Mouse (Mus musculus) gastrocnemius, adult 2 months (tissue): ENCODE results near the gene Tpgs1. TPM values are rescaled to one million over a fixed set of nuclear protein-coding genes. Genes with fewer than 3 reads are reported as not detected.

Experiments used
- DNase-seq: peaks from one replicate; pipeline ENCODE4 v3.0.0; 2022
- H3K27ac ChIP-seq: fragments of 200-600 bp; 2 replicates; pipeline ENCODE4 v1.8.1; 2022; ENCODE audit warnings: mild to moderate bottlenecking
- H3K4me3 ChIP-seq: fragments of 200-600 bp; 2 replicates; pipeline ENCODE4 v1.8.1; 2022; ENCODE audit warnings: mild to moderate bottlenecking, moderate library complexity
- CTCF ChIP-seq: fragments of 200-600 bp; IDR thresholded peaks from 2 replicates; pipeline ENCODE4 v1.8.1; 2022; ENCODE audit warnings: antibody characterized with exemption, mild to moderate bottlenecking, moderate library complexity
- intact Hi-C: fragments of 180-260 bp; cut with DNase I; formaldehyde crosslinking; loops from one replicate; pipeline ENCODE4 v1.15.1; 2025
- total RNA-seq, 2 experiments: library from RNA; stranded (reverse); gene quantifications; 2 replicates each; pipeline ENCODE4 v1.2.3; 2021

The Tpgs1 gene
- total RNA-seq, 2 experiments from 2014 or later: 18.4 to 19.2 TPM

DNA sequence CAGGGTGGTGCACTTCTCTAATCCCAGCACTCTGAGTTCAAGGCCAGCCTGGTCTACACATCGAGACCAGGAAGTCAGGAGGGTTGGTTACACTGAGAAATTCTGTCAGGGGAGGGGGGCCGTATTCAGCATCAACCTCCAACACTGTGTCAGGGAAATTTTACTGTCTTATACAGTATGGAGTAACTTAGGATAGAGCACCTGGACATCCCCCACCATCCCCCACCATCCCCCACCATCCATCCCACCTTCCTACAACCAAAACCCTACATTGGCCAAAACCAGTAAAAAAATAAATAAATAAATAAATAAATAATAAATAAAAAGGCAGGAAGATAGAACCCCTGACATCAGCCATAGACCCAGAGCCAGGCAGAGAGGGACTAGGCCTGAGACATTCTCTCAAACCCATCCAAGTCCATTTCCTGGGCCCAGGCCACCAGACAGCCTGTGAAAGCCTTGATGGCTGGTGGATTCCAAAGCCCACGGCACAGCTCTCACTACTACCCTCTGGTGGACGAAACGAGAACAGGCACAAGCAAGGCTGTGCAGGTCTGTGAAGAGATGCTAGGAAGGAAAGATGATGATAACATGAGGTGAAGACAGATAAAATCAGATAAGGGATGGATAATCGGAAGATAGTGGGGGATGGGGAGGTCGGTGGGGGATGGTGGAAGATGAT, 20.0 kb upstream of the Tpgs1 start:
- Histone ChIP-seq H3K27ac (no peak overlapping the region), H3K4me3 (no peak overlapping the region)
- peak; percentile 83 for DNase-seq
- intact Hi-C loops: loop anchor here (1.0 to 5.0 kb wide), 2 partner anchors 37 to 53 kb away; partner anchors contain the start of gene C2cd4c
- TF ChIP-seq CTCF: peak; percentile 90

DNA sequence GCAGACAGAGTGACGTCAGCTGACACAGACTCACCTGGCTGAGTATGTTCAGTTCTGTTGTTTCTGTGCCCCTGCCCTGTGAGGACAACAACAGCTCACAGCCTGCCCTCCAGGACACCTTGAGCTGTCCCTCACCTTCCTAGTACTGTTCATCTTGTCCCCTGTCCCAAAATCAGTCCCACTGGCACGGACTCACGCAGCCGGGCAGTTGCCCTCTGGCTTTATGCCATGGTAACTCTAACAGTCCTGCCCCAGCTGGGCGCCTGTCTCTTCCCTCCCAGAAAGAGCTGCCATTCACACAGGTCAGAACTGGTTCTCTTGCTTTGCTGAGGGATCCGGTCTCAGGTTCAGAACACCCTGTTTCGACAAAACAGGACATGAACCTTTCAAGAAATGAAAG, 16.4 kb upstream of the Tpgs1 start:
- no peak overlapping the region for H3K4me3 ChIP-seq
- DNase-seq: peak; percentile 75
- intact Hi-C loops: no loop called here
- H3K27ac ChIP-seq: peak overlapping the region; percentile 73
- no peak for TF ChIP-seq CTCF

DNA sequence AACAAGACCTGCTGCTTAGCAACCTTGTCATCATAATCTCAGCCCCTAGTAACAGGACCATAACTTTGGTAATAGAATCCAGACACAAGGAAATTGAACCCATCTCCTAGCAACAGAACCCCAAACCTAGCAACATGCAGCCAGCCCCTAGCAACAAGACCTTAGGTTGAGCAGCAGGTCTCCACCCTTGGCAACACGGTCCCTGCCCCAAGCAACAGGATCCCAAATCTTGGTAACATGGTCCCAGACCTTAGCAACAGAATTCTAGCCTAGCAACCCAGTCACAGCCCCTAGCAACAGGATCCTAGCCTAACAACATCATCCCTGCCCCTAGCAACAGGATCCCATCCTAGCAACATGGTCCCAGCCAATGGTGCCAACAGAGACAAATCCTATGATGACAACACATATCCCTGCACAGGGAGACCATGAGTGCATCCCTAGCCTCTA, 14.2 kb upstream of the Tpgs1 start:
- intact Hi-C loops: no loop called here
- H3K27ac ChIP-seq: no peak overlapping the region
- no peak for DNase-seq
- no peak overlapping the region for H3K4me3 ChIP-seq
- TF ChIP-seq CTCF: no peak

DNA sequence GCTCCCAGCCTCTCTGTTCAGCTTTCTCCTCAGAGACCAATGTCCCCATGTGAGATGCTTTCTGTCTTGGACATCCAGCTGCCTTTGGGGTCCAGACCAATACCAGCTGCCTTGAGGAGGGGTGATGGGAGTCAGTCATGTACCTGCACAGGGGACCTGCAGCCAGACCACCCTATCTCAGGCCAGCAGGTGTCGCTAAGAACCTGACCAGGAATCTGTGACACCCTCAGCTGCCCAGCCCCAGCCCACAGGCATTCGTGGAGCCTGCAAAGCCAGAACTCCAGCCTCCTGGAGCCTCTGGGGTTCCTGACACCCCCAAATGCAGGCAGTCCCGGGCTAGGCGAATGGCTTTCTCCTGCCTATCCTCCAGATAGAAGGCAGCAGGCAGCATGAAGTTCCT, 10.3 kb upstream of the Tpgs1 start:
- no peak for DNase-seq
- intact Hi-C loops: no loop called here
- Histone ChIP-seq H3K4me3 (no peak overlapping the region), H3K27ac (no peak overlapping the region)
- peak; percentile 20; the same call in 1 of the 2 replicates for TF ChIP-seq CTCF

DNA sequence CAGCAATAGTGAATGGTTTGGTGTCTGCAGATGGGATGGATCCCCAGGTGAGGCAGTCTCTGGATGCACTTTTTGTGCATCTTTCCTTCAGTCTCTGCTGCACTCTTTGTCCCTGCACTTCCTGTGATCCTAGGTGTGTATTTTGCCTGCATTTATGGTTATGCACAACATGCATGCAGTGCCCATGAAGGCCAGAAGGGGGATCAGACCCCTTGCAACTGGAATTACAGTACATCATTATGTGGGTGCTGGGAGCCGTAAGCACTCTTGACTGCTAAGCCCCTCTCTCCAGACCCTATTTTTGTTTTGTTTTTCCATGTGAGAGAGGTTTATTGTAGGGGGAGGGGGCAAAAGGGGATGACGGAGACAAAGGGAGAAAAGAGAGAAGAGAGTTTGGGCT, 8.9 kb upstream of the Tpgs1 start:
- intact Hi-C loops: no loop called here
- TF ChIP-seq CTCF: peak; percentile 24; the same call in 1 of the 2 replicates

DNA sequence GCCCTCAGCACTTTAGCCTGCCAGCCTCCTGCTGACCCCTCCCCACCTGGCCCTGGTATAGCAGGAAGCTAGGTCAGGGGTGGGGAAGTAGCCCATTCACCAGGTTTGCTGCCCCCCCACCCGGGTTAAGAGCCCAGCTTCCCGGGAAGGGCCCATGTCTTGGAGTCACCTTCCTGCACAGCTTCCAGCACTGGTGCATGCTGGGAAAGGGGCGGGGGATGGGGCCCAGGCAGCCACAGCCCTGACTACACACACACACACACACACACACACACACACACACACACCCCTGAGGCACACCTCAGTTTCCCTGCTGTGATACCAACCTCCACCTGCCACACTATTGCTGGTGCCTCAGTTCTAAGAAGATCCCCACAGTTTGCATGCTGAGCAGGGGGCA, 7.3 kb upstream of the Tpgs1 start:
- no peak for DNase-seq
- TF ChIP-seq CTCF: no peak
- intact Hi-C loops: no loop called here
- Histone ChIP-seq H3K27ac (no peak overlapping the region), H3K4me3 (no peak overlapping the region)

More for the DNA sequence above, 8.9 kb upstream of the Tpgs1 start:
- H3K27ac ChIP-seq: no peak overlapping the region
- no peak overlapping the region for H3K4me3 ChIP-seq
- DNase-seq: no peak

DNA sequence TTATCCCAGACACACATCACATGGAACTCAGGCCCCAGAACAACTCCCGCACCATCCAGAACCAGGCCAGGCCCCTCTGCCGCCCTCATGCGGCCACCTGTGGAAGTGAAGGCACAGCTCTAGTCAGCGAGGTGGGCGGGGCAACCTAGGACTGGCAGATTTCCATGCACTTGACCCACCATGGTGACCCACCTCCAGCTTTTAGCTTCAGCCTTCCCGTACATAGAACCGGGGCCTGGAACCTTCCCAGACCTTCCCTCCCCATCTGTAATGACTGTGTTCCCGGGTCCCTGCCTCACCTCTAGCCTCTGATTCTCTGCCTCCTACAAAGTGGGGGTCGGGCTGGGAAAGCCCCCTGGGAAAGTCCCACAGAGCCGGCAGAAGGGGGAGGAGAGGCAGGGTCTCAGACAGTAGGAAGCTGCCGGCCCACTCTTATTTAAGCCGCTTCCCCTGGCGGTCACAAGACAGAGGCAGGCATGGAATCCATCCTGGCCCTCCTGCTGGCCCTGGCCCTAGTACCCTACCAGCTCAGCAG, 5.0 kb upstream of the Tpgs1 start, which contains the start of gene Madcam1:
TSS of gene Madcam1 (plus strand) at position 429 of the 535 bp plus-strand sequence.
- intact Hi-C loops: loop anchor here (1.0 kb wide), 1 partner anchor 69 kb away; no protein-coding TSS in a partner anchor
- peak; percentile 93 for TF ChIP-seq CTCF
- no peak within 1 kb of the TSS for H3K27ac ChIP-seq
- H3K4me3 ChIP-seq: no peak within 1 kb of the TSS
- DNase-seq: peak; percentile 79

DNA sequence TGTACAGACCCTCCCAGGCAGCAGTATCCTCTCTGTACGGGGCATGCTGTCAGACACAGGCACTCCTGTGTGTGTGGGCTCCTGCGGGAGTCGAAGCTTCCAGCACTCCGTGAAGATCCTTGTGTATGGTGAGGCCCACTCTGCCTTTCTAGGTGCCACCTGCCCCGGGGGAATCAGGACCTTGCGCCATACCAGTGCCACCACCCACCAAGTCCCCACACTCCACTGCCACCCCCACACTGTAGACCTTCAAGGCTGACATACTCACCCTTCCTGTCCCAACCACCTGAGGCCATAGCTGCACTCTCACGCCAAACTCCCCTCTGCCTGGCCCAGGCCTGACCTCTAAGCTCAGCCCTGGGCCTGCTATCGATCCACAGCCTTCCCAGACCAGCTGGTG, 4.1 kb upstream of the Tpgs1 start:
- no peak for TF ChIP-seq CTCF
- intact Hi-C loops: no loop called here
- H3K4me3 ChIP-seq: no peak overlapping the region
- no peak for DNase-seq
- no peak overlapping the region for H3K27ac ChIP-seq

DNA sequence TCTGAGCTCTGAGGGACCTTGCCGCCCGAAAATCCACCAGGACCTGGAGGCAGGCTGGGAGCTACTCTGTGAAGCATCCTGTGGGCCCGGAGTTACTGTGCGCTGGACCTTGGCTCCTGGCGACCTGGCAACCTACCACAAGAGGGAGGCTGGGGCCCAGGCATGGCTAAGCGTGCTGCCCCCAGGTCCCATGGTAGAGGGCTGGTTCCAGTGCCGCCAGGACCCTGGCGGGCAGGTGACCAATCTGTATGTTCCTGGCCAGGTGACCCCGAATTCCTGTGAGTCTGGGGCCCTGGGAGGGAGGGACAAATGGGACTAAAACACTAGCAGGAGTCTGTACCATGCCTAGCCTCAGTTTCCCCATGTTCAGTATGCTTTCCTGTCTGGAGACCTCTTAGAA, 2.7 kb upstream of the Tpgs1 start:
- DNase-seq: no peak
- Histone ChIP-seq H3K4me3 (no peak overlapping the region), H3K27ac (no peak overlapping the region)
- intact Hi-C loops: no loop called here
- TF ChIP-seq CTCF: no peak

DNA sequence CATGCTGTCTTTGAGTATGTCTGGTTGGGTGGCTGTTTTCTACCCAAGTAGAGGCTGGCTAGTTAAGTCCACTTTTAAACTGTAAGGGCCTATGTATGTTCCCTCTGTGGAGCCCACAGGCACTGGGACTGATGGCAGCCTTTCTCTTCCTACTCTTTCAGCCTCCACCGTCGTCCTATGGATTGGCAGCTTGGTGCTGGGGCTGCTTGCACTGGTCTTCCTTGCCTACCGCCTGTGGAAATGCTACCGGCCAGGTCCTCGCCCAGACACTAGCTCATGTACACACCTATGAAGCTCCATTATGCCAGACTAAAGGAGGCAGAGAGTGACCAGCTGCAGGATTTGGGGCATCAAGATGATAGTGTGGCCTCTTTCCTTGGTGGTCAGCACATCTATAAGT, 1.1 kb upstream of the Tpgs1 start:
- no peak for TF ChIP-seq CTCF
- DNase-seq: no peak
- H3K27ac ChIP-seq: no peak overlapping the region
- no peak overlapping the region for H3K4me3 ChIP-seq
- intact Hi-C loops: loop anchor here (2.0 kb wide), 1 partner anchor 73 kb away; no protein-coding TSS in a partner anchor

DNA sequence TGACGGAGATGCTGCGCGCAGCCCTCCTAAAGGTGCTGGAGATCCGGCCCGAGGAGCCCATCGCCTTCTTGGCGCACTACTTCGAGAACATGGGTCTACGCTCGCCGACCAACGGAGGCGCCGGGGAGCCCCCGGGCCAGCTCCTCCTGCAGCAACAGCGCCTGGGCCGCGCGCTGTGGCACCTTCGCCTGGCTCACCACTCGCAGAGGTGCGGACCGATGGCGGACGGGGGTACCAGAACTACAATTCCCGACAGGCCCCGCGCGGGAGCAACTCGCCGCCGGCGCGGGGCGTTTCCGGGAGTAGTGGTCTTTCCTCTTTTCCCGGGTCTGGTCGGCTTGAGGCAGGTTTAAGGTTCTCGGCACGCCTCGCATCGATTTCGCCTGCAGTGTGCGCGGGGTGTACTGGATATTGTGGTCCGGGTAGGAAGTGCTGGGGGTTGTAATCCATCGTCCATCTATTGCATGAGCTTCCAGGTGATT, 448 bp downstream of the Tpgs1 start:
- DNase-seq: peak; percentile 83
- intact Hi-C loops: loop anchor here (2.0 kb wide), 1 partner anchor 75 kb away; no protein-coding TSS in a partner anchor
- Histone ChIP-seq H3K4me3 (peak overlapping the region; percentile 86), H3K27ac (peak overlapping the region; percentile 93)
- no peak for TF ChIP-seq CTCF

DNA sequence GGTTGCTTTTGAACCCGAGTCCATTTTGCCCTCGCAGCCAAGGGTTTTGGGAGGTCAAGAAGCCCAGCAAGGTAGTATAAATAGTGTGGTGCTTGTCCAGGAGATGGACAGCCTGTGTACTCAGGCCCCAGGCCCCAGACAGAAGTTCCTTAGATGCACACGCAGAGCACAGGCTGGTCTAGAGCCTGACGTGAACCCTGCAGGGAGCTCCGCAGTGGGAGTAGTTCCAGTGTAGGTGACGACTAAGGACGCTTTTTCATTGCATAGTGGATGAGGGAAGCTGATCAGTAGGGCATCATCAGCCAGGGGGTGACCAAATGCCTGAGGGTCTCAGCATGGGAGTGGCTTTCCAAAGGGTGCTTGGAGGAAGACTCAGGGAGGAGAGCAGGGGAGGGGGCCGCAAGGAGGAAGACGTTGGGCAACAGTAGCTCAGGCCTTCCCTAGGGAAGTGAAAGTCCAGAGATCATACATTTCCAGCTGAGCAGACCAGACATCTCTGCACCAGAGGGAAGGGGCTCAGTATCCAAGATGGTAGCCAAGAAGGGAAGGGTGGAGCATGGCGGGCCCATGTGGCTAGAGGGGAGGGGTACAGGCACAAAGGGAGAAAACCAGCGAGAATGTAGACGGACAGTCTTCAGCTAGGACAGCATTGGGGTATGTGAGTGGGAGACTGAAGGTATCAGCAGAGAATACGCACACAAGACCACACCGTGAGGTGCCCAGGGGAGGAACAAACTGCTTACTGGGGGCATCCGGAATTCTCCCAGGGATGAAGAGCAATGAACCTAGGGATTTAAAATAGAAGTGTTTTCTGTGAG, 1.1 kb downstream of the Tpgs1 start:
- no peak for DNase-seq
- peak overlapping the region; percentile 93 for H3K27ac ChIP-seq
- no peak for TF ChIP-seq CTCF
- H3K4me3 ChIP-seq: peak overlapping the region; percentile 86
- intact Hi-C loops: no loop called here
